Mouse (Mus musculus) heart, adult 2 months (tissue): Measurements from ENCODE around the gene Csrp1. TPM values are rescaled to one million over a fixed set of nuclear protein-coding genes. Genes with fewer than 3 reads are reported as not detected.
A peak's percentile ranks its signal among the peaks of the same experiment; 100 is the strongest.

Experiments
- DNase-seq, 2 experiments: peaks; one replicate each; pipeline ENCODE4 v3.0.0; 2021
- H3K27ac ChIP-seq: fragments of 200-600 bp; 2 replicates; pipeline ENCODE4 v1.8.1; 2022
- H3K27me3 ChIP-seq: fragments of 200-500 bp; 2 replicates; pipeline ENCODE4 v1.6.1; 2012; ENCODE audit warnings: mild to moderate bottlenecking, low read length, inconsistent platforms, mixed read lengths; ENCODE audit not compliant: control insufficient read depth, insufficient read depth
- H3K36me3 ChIP-seq: fragments of 200-500 bp; 2 replicates; pipeline ENCODE4 v1.6.1; 2012; ENCODE audit warnings: low read length, inconsistent platforms; ENCODE audit not compliant: control insufficient read depth, insufficient read depth
- H3K4me1 ChIP-seq: fragments of 200-500 bp; 2 replicates; pipeline ENCODE4 v1.6.1; 2011; ENCODE audit warnings: low read length; ENCODE audit not compliant: control insufficient read depth, insufficient read depth
- H3K4me3 ChIP-seq: fragments of 200-600 bp; 2 replicates; pipeline ENCODE4 v1.8.1; 2022
- H3K79me2 ChIP-seq: fragments of 200-500 bp; replicated peaks from 2 replicates; pipeline ENCODE4 v1.6.1; 2012; ENCODE audit warnings: mild to moderate bottlenecking, inconsistent platforms, low read length, moderate library complexity, mixed read lengths; ENCODE audit not compliant: control insufficient read depth, insufficient read depth
- H3K9ac ChIP-seq: fragments of 200-500 bp; 2 replicates; pipeline ENCODE4 v1.6.1; 2012; ENCODE audit warnings: low read depth, mild to moderate bottlenecking, control low read depth, inconsistent platforms, low read length, mixed read lengths
- CTCF ChIP-seq: fragments of 200-600 bp; IDR thresholded peaks from 2 replicates; pipeline ENCODE4 v1.8.1; 2022; ENCODE audit warnings: antibody characterized with exemption, mild to moderate bottlenecking, moderate library complexity
- EP300 ChIP-seq: fragments of 200-500 bp; IDR thresholded peaks from 2 replicates; pipeline ENCODE4 v1.6.1; 2011; ENCODE audit warnings: low read depth, low read length, control low read depth; ENCODE audit not compliant: insufficient read depth
- POLR2A ChIP-seq: fragments of 200-500 bp; IDR thresholded peaks from 2 replicates; pipeline ENCODE4 v1.6.1; 2011; ENCODE audit warnings: mild to moderate bottlenecking, low read depth, low read length, control low read depth; ENCODE audit not compliant: insufficient read depth
- WGBS: fragments of 180-500 bp; shearing (Covaris S2); methylation state at CpG from one replicate; pipeline ENCODE4 v1.1.7; 2018; 5-methylcytosine and 5-hydroxymethylcytosine counted together
- intact Hi-C: fragments of 180-260 bp; cut with DNase I; formaldehyde crosslinking; loops from one replicate; pipeline ENCODE4 v1.15.1; 2025
- polyA plus RNA-seq: library from polyadenylated mRNA; depleted of rRNA; stranded (reverse); fragments of >200 nt; gene quantifications from 2 replicates; pipeline ENCODE4 v1.2.3, GENCODE M21; 2012
- total RNA-seq, 2 experiments: library from RNA; stranded (reverse); gene quantifications; 2 replicates each; pipeline ENCODE4 v1.2.3; 2021

The Csrp1 gene
- total and polyA plus RNA-seq, 3 experiments = 50.1 to 99.2 (median 50.5) TPM

DNA sequence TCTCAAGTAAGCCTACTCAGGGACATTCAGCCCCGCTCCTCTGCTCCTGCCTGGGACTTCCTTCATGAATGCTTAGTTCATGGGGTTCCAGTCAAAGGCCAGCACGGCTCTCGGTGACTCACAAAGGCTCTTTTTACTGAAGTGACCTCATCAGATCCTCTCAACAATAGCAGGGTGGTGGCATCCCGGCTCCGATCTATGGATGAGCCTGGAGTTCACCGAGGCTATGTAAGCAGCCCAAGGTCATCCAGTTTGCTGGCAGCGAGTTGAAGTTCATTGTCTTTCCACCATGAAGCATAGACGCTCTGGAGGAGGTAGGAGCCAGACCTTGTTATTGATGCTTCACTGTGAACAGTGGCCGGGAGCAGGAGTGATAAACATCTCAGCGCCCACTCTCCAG, 63.0 kb downstream of the Csrp1 start:
- intact Hi-C loops = no loop called here
- no peak for DNase-seq
- Histone ChIP-seq H3K4me3 (no peak overlapping the region), H3K27me3 (no peaks in the 10 kb centered on the region), H3K79me2 (no peaks in the 10 kb centered on the region), H3K27ac (no peak overlapping the region), H3K36me3 (no peaks in the 10 kb centered on the region), H3K4me1 (peaks cover 9% of the 10 kb centered on the region), H3K9ac (no peak overlapping the region)
- WGBS = 50% methylated on average over 10 of the region's 10 CpGs
- TF ChIP-seq POLR2A = no peak
- TF ChIP-seq CTCF = no peak

DNA sequence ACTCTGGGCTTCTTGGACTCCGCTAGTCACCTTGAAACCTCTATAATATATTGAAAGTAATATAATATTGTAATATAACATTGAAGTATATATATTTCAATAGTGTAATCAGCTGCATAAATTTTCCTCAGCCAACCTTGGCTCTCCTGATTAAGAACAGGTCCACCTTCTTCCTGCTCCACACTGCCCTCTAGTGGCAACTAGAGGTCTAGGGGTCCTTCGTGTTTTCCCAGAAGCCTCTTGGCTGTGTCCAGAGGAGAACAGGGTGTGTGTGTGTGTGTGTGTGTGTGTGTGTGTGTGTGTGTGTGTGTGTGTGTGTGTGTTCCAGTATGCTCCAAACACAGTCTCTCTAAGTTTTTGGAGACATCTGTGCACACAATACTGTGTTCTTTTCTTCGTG, 67.9 kb downstream of the Csrp1 start:
- Histone ChIP-seq H3K4me1 (peaks cover 6% of the 10 kb centered on the region), H3K36me3 (no peaks in the 10 kb centered on the region), H3K27ac (no peak overlapping the region), H3K79me2 (no peaks in the 10 kb centered on the region), H3K9ac (no peak overlapping the region), H3K4me3 (no peak overlapping the region), H3K27me3 (no peaks in the 10 kb centered on the region)
- DNase-seq = peak; percentile 71 to 74
- intact Hi-C loops = no loop called here
- WGBS = 44% methylated on average over 3 of the region's 3 CpGs
- TF ChIP-seq POLR2A (no peak), EP300 (no peak), CTCF (peak; percentile 76)

DNA sequence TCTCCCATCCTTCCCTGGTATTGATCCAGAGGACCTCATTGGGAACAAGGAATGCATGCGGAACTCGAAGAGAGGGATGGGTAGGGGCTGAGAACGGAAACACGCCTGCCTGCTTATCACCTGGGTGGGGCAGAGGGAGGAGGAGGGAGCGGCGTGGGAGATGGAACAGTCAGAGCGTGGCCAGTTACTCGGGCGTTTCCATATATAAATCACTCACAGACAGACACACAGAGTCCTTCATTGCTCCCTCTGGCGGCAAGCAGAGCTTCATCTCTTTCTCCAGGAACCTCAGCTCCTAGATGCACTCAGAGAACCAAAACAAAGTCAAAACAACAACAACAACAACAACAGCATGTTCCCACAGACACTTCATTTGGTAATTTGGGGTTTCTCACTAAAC, 68.8 kb downstream of the Csrp1 start:
- Histone ChIP-seq H3K79me2 (no peaks in the 10 kb centered on the region), H3K4me1 (peaks cover 4% of the 10 kb centered on the region; the same call in 1 of the 2 replicates), H3K4me3 (no peak overlapping the region), H3K36me3 (no peaks in the 10 kb centered on the region), H3K27me3 (no peaks in the 10 kb centered on the region), H3K9ac (no peak overlapping the region), H3K27ac (no peak overlapping the region)
- peak; percentile 40 to 46 for DNase-seq
- intact Hi-C loops = no loop called here
- WGBS = 8% methylated on average over 10 of the region's 10 CpGs
- TF ChIP-seq POLR2A (no peak), CTCF (peak; percentile 64), EP300 (no peak)

DNA sequence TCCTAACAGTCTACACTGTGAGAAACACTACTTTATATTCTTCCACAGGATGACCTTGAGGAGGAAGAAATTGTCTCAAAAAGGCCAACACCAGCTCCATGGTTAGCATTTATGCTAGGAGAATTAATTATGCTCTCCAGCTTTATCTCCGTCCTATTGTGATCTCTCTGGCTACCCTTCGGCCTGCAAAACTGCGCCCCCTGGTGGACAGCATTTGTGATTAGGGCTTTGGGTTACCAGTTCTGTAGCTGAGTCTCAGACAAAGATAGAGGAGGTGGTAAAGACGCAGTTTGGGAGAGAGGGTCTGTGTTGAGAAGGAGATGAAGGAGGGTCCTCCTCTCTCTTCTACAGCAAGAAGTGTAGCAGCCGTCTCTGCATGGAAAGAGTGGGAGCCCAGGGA, 70.0 kb downstream of the Csrp1 start:
- WGBS = 11% methylated on average over 5 of the region's 5 CpGs
- peak; percentile 59 to 79 for DNase-seq
- Histone ChIP-seq H3K27me3 (no peaks in the 10 kb centered on the region), H3K4me1 (peaks cover 6% of the 10 kb centered on the region; the same call in 1 of the 2 replicates), H3K79me2 (no peaks in the 10 kb centered on the region), H3K27ac (no peak overlapping the region), H3K9ac (no peak overlapping the region), H3K36me3 (no peaks in the 10 kb centered on the region), H3K4me3 (no peak overlapping the region)
- TF ChIP-seq POLR2A = no peak
- TF ChIP-seq CTCF = peak; percentile 97
- TF ChIP-seq EP300 = no peak
- intact Hi-C loops = no loop called here

DNA sequence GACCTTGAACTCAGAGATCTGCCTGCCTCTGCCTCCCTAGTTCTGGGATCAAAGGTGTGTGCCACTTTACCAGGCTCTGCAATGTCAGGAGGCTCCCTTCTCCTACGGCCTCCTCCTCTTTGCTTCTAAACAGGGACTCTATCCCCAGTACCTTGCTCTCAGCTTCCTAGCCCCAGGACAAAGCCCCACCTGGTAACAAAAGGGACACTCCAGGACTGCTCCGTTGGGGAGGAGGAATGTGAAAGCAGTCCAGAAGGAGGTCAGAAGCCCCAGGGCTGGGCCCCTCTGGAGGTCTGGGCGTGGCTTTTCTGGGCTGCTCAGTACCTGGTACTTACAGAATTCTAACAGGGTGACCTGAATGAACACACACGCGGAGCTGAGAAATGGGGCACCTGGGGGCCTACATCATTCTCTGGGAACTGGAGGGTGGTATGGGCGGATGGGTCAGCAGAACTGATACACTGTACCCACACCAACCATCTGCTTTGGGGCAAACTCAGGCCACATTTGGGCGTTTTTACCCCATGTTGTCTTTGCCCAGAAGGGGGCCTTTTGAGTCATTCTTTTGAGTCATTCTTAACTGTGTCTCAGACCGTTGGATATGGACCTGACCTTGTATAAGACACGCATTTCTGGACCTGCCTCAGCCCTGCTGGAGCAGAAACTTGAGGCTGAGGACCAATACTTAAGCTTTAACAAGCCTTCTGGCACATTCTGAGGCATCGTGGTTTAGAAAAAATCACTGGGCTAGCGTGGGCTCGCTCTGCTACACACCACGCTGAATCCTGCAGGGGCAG, 72.5 kb downstream of the Csrp1 start:
- intact Hi-C loops = no loop called here
- Histone ChIP-seq H3K4me3 (no peak overlapping the region), H3K27ac (no peak overlapping the region), H3K4me1 (peaks cover 6% of the 10 kb centered on the region; the same call in 1 of the 2 replicates), H3K9ac (no peak overlapping the region), H3K79me2 (no peaks in the 10 kb centered on the region), H3K27me3 (no peaks in the 10 kb centered on the region), H3K36me3 (no peaks in the 10 kb centered on the region)
- WGBS = 88% methylated on average over 13 of the region's 13 CpGs
- TF ChIP-seq EP300 (no peak), POLR2A (no peak), CTCF (no peak)
- no peak for DNase-seq
